Mouse (Mus musculus) erythroblast, adult 5-6 weeks (primary cell): ENCODE data around the gene Med16. TPM values are rescaled to one million over a fixed set of nuclear protein-coding genes. Genes with fewer than 3 reads are reported as not detected.
"Not testable (repeated sequence)": the region's sequence is repeated elsewhere in the genome, so short reads cannot be mapped to it uniquely, and the experiment has no call there.

Experiments
- ATAC-seq: replicated peaks from 2 replicates; pipeline ENCODE4 v1.8.0; 2016; ENCODE audit warnings: moderate number of reproducible peaks, mild to moderate bottlenecking, moderate TSS enrichment, inconsistent platforms; ENCODE audit not compliant: poor library complexity, low FRiP score, severe bottlenecking
- total RNA-seq, 2 experiments: library from RNA; stranded (forward) in 1 of 2; stranded (reverse) in 1 of 2; fragments of 150-400 nt in 1 of 2; fragments of 200-764, 138-1000 nt in 1 of 2; gene quantifications; 2 replicates each; pipeline versions ENCODE4 v1.2.3 to v1.2.4; 2015 to 2017; ENCODE audit warnings: low replicate concordance in 2 of 2

Med16 gene
- total RNA-seq, 2 experiments from 2014 or later, result 9.1 to 11.3 TPM

DNA sequence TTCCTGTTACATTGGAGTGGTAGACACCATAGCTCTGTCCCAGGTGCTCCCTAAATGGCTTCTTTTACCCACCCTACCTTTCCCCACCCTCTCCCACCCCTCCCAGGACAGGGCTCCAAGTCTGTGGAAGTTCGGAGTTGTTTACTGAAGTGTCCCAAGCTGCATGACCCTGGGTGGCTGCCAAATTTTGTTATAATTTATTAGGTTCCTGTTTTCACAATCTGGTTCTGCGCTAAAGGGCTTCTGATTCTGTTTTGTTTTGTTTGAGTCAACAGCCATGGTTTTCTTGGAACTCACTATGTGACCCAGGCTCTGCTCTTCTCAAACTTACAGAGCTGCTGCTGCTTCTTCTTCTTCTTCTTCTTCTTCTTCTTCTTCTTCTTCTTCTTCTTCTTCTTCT lies 19.3 kb downstream of the Med16 start:
- no peak for ATAC-seq

DNA sequence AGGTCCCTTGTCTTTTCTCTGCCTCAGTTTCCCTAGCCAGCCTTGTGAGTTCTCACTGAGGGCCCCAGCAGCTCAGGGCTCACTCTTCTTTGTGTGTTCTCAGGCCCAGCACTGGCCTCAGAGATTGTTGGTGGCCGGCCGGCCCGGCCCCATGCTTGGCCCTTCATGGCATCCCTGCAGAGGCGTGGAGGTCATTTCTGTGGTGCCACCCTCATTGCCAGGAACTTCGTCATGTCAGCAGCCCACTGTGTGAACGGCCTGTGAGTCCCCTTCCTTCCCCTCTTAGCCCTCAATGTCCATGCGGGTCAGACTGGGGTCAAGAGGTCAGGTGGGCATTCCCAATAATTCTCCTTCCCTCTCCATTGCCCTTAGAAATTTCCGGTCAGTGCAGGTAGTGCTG lies 22.1 kb downstream of the Med16 start:
- ATAC-seq, result no peak

DNA sequence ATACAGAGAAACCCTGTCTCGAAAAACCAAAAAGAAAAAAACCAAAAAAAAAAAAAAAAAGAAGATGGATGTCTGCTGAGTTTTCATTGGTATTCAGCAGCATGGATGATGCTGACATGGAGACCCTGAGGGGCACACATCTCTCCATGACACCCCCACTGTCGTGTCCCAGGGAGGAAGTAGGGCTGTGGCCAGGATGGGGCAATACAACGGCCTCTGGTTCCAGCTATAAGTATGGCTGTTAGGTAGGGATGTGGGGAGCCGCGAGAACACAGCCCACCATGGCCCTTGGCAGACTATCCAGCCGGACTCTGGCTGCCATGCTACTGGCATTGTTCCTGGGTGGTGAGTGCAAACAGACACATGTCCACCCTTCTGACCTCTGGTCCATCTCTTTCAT lies 22.7 kb downstream of the Med16 start, which contains the start of gene Elane:
TSS of gene Elane (plus strand) at position 194 of the 400 bp plus-strand sequence.
- ATAC-seq, result no peak

DNA sequence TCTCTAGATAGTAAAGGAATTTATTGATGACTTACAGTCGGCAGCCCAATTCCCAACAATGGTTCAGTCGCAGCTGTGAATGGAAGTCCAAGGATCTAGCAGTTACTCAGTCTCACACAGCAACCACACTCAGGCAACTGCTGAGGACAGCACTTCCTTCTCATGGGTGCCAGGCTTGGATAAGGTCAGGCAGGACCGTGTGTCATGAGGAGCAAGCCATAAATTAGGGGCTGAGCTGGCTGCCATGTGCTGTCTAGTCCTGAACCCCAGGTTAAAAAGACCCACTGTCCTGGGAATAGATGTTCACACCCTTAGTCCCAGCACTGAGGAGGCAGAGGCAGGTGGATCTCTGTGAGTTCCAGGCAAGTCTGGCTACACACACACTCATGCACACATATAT lies 23.8 kb downstream of the Med16 start:
- ATAC-seq, result not testable (repeated sequence)

DNA sequence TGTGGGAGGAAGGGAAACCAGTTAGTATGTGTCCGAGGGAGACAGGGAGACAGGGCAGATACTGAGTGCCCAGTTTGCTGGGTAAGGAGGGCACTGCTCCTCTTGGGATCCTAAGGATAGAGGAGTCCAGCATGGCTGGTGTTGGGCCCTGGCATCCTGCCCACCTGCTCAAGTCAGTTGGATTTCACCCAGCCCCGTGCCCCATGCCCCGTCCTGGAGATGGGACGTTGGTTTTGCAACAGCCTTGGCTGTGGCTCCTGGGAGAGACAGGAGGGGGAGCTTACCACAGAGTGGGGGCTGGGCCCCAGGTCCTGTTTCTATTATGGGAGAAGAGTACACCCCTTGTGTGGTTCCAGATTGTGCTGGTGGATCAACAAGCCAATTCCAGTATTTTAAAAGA lies 24.3 kb downstream of the Med16 start:
- no peak for ATAC-seq

DNA sequence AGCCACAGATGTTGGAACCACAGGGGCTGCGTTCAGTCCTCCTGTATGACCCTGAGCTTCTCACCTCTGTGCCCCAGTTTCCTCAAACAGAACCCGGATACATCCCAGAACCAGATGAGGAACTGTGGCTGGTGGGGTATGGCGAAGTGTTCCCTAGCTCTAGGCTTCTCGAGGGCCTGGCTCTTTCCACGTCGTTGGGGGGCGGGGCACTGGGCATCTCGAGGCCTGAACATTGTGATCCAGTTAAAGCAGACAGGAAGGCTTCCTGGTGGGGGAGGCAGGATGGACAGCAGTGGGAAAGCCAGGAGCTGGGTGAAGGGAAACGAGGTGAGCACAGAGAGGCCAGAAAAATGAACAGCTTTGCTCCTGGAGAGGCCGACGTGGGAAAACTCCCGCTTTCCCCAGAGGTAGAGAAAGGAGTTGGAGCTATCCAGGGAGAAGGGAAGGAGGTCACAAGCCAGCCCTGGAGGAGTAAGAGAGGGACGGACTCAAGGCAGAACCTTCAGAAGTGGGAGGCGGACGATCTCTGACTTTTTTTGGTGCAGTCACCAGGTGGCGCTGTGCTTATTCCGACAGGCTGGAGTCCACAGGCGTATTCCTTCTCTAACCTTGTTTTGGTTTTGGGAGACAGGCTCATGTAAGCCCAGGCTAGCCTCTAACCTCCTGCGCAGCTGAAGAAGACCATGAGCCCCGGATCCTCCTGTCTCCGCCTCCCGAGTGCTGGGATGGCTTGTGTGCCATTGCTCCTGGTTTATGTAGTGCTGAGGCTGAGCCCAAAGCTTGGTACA lies 25.2 kb downstream of the Med16 start:
- peak; percentile 67 for ATAC-seq

DNA sequence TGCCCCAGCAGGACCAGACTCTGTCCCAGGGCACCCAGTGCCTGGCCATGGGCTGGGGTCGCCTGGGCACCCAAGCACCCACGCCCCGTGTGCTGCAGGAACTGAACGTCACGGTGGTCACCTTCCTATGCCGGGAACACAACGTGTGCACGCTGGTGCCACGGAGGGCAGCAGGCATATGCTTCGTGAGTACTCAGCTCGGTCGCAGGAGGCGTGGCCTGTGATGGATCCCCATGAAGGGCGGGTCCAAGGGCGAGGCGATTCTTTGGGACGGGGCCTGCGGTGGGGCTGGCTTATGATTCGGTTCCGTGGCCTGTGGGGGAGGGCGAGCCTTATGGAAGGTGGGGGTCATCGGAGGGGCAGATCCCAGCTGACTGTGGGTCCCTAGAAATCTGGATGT lies 26.7 kb downstream of the Med16 start:
- peak; percentile 36; the same call in 1 of the 2 replicates for ATAC-seq

DNA sequence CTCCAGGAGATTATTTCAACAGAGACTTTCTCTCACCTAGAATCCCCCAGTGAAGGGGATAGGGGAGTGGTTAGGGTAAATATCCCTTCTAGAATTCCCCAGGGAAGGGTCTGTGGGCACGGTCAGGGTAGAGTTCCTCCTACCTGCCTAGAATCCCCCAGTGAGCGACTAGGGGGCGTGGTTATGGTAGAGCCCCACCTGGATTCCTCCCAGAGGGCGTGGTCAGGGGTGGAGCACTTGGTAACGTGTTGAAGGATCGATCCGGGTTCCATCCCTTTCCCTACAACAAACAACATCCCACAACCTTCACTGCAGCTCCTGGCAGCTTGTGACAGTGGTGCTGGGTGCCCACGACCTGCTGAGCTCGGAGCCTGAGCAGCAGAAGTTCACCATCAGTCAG lies 28.0 kb downstream of the Med16 start:
- no peak for ATAC-seq

DNA sequence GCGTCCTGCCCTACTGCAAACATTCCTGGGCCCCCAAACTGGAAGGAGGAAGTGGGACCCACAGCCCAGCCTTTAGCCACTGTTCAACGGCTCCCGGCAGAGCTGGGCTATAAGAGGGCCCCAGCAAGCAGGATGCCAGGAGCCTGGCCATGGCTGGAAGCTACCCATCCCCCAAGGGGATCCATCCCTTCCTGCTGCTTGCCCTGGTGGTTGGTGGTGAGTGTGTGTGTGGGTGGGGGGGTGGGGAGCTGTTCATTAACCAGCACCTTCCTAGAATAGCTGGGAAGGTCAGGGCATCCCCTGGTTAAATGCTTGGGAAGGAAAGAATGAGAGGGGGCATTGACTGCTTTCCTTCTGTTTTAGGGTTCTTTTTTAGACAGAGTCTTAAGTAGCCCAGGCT lies 29.2 kb downstream of the Med16 start:
- ATAC-seq, result no peak

DNA sequence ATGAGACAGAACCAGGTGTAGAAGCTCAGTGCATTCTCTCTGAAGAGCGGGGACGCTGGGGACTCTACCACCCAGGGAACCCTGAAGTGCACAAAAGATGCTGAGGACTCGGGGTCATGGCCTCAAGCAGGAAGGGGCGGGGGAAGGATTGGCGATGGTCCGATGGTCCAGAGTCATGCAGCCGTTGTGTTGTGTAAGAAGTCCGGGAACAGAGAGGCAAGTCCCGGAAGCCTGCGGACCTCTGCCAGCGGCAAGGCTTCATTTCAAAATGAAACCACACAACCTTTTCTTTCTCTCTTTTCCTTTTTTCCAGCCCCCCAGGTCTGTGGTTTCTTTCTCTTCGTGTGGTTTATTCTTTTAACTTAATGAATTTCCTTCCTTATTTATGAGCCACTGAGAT lies 31.0 kb downstream of the Med16 start:
- ATAC-seq, result no peak

DNA sequence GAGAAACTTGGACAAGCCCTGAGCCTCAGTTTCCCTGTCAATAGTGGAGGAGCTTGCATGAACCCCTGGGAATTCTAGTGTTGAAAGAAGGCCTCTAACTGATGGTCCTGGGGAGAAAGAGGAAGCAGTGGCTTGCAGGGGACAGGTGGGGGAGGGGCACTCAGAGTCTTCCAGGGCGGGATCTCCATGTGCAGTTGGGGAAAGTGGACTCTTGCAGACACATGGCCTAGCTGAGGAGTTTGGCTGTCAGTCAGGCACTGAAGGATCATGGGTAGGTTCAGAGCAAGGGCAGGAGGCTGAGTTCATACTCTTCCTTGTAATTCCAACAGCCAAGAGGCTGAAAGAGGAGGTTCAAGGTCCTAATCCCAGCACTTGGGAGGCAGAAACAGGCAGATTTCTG lies 31.5 kb downstream of the Med16 start:
- ATAC-seq, result no peak

DNA sequence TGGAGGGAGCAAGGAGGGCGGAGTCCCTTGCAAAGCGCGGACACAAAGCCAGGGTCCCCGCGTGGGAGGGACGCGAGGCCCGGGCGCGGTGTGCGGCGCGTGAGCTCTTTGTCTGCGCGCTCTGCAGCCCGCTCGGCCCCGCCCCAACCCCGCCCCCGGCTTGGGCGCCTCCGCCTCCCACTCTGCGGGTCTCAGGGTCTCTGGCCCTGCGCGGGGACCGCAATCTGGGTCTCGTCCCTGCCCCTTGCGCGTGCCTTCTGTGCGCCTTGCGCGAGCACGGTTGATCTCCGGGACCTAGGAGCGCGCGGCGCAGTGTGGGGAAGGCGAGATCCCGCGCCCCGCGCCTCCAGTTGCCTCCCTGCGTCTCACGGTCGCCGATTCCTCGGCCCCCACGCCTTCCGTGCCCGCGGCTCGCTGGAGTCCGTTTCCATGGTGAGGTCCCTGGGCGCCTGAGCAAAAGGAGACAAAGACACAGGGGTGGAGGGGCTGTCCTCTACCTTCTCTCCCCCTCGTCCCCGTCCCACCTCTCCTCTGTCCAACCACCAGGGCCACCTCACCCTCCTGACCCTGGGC lies 34.3 kb downstream of the Med16 start, which contains the start of the genes Prtn3 and Plppr3:
TSS of gene Prtn3 (plus strand) at position 187 of the 573 bp plus-strand sequence.
TSS of gene Plppr3 (minus strand) at position 345 of the 573 bp plus-strand sequence.
- no peak for ATAC-seq

DNA sequence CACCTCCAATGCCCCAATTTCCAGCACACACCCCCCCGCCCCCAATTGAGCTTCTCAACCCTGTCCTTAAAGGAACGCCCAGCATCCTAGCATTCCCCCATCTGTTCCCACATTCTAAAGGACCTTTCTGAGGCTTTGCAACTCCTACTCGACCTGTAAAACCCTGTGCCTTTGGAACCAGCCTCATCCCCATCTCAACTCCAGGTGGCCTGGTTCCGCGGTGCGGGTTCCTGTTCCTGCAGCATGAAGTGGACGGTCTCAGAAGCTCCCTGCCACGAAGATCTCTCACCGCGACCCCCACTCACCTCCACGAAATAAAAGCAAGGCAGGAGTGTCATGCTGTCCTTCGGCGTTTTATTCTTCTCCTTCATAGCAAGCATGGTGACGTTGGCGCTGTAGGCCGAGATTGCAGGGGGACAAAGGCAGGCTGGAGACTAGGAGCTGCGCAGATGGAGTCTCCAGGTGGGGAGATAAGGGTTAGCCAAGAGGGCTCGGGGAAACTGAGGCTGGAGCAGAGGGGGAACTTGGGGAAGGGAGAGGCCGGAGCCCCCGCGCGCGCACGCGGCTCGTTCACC lies 34.9 kb downstream of the Med16 start:
- no peak for ATAC-seq

DNA sequence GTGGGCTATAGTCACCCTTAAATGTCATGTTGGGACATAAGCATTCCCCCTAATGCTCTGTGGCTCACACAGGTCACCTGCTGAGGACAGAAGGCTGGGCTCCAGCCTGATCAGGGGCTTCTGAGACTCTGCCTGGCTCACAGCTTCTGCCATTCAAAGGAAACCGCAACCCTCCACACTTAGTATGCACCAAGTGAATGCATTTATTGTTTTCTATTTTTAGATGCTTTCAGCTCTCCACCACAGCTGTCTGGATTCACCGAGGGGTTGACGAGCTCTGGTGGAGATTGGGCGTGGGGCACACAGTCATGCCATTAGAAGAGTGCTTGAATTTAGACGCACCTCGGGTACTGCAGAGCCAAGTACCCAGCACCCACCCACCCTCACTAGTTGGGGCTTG lies 35.4 kb downstream of the Med16 start:
- ATAC-seq, result no peak

DNA sequence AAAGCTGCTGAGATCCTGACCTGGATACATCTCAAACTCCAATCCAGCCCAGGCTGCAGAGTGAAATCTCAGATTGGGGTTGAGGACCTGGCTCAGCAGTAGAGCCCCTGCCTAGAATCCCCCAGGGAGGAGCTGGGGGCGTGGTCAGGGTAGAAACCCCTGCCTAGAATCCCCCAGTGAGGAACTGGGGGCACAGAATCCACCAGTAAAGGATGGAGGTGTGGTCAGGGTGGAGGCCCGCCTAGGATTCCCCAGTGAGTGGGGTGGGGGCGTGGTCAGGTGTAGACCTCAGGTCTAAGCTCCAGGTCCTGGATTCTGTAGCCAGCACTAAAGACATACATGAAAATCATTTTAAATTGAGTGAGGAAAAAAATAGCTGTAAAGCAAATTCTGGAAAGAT lies 35.9 kb downstream of the Med16 start:
- no peak for ATAC-seq

DNA sequence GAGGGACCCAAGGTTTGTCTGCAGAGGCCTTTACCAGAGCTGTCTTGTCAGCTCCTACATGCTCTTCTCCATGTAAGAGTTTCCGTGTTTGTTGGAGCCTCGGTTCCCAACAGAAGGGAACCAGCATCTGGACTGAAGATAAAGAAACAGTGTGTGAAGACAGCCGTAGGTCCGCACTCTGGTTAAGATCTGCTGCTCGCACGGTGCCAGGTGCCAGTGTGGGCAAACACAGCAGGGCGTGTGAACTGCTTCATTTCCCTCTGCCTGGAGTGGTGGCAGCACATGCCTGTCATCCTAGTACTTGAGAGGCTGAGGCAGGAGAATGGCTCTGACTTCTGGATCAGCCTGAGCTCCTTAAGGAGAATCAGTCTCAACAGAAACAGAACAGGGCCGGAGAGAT lies 36.9 kb downstream of the Med16 start:
- ATAC-seq, result no peak

DNA sequence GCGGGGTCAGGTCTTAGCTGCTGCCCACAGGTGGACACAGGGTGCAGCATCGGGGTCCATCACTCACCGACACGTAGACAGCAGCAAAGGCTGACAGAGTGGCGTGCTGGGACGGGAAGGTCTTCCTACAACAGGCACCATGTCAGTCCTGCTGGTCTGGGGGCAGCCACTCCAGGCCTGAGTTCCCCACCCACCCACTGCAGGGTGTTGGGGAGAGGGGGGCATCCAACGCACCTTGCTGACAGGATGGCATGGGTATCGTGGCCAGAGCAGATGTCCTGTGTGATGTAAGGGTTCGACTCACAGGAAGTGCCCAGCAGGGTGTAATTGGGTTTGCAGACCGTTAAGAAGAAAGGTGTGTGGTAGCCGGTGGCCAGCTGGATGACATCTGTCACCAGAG lies 42.1 kb downstream of the Med16 start:
- ATAC-seq, result no peak

DNA sequence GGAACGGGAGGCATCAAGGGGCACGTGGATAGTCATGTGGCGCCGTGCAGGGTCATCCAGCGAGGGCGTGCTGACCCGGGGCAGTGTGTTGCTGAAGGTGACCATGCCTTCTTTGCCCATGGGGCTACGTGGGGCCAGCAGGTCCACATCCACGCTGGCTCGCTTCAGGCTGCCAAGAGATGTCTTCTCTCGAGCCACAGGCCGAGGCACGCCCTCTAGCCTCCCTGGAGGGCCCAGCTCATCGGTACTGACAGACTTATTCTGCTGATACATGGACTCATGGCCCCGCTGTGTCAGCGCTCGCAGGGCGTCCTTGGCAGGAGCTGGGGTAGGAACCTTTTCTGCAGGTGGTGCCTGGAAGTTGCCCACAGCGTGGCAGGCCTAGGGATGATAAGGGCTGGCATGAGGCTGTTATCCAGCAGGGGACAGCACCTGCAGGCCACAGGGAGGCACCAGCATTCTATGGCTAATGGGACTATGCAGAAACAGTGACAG lies 42.9 kb downstream of the Med16 start:
- ATAC-seq, result no peak

DNA sequence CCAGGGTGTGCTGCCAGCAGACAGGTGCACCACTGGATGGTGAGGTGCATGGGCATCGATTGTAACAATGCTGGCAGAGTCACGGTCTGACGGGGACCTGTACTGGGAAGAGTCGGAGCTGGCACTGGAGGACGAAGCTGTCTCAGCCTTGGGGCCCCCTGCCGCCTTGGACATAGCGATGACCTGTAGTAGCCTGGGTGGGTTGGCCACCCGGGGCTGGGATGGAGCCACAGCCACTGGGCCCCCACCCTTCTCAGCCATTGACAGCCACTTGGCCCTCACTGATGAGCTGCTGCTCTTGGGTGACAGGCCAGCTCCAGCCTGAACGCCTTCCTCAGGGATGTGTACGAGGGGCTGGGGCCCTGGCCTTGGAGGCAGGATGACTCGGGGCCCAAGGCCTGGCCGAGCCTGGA lies 43.5 kb downstream of the Med16 start:
- ATAC-seq, result no peak

DNA sequence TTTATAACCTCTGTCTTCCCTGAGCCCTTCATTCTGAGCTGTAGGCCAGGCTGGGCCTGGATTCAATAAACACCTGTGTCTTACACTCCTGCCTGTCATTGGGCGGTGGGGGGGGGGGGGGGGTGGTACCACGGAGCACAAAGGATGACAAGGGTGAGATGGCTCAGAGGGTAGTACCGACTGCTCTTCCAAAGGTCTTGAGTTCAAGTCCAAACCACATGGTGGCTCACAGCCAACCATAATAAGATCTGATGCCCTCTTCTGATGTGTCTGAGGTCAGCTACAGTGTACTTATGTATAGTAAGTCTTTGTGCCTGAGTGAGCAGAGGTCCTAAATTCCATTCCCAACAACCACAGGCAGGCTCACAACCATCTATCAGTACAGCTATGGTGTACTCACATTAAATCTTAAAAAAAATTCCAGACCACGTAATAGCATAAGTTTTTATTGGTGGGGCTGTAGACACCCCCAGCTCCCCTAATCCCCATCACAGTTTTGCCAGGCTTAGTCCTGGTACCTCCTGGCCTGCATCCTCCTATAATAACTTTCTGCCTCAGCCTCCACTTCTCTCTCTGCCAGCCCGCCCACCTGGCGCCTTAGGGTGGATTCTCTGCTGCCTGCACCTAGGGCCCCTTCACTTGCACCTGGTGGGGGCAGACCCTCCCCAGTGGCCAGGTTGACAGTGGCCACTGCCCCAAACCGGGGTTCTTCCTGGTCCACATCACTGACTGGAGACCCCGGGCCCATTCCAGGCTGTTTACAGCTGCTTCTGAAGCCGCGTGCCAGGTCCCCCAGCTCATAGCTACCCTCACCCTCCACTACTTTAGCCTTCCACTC lies 44.2 kb downstream of the Med16 start:
- ATAC-seq, result no peak
